Comparison of ENCODE assay signal across 30 mouse cellular contexts in genomic region chr1:153347040-153347439, GRCm38 (mm10). TPM values are rescaled to one million over a fixed set of nuclear protein-coding genes. Genes with fewer than 3 reads are reported as not detected.
DNase-seq lines count a peak whose midpoint lies in the region; ATAC-seq lines count a peak whose summit lies in the region.
"Had no signal": no experiment of that assay in that cellular context is flagged by ENCODE, and none has a peak within 500 bp of the region (broad histone marks: within the 10 kb centered on the region; RNA-seq: fewer than 3 reads in every experiment).

No protein-coding gene starts in this region.

- H3K27me3 ChIP-seq in kidney, embryonic 15.5 days, result no peaks in the 10 kb centered on the region
- H3K27me3 ChIP-seq in forebrain, embryonic 15.5 days, result no peaks in the 10 kb centered on the region
- no peaks in the 10 kb centered on the region for H3K27me3 ChIP-seq in liver, embryonic 11.5 days (replicated peaks; ENCODE audit: control insufficient read depth, insufficient read depth, low read length)
- H3K27me3 ChIP-seq: embryonic facial prominence, embryonic 12.5 days; embryonic facial prominence, embryonic 15.5 days; heart, embryonic 12.5 days; heart, embryonic 15.5 days; hindbrain, embryonic 13.5 days; intestine, embryonic 15.5 days; Patski had no signal

- no peaks in the 10 kb centered on the region for H3K9me3 ChIP-seq in kidney, embryonic 15.5 days (replicated peaks)
- no peaks in the 10 kb centered on the region for H3K9me3 ChIP-seq in forebrain, embryonic 15.5 days
- no peaks in the 10 kb centered on the region for H3K9me3 ChIP-seq in liver, embryonic 11.5 days (ENCODE audit: control insufficient read depth, low read length)
- H3K9me3 ChIP-seq: embryonic facial prominence, embryonic 12.5 days; embryonic facial prominence, embryonic 15.5 days; G1E; heart, embryonic 15.5 days; hindbrain, embryonic 10.5 days; hindbrain, embryonic 13.5 days; intestine, embryonic 15.5 days had no signal

- H3K9ac ChIP-seq in kidney, embryonic 15.5 days, result no peak overlapping the region
- H3K9ac ChIP-seq in forebrain, embryonic 15.5 days (replicated peaks), result no peak overlapping the region
- H3K9ac ChIP-seq in liver, embryonic 11.5 days (ENCODE audit: low read depth, low read length), result no peak overlapping the region
- H3K9ac ChIP-seq: embryonic facial prominence, embryonic 12.5 days; embryonic facial prominence, embryonic 15.5 days; heart, embryonic 12.5 days; heart, embryonic 15.5 days; hindbrain, embryonic 13.5 days; intestine, embryonic 15.5 days had no signal

- ATAC-seq in kidney, embryonic 15.5 days (replicated peaks; ENCODE audit: low FRiP score), result no peak
- peak; percentile 61 for ATAC-seq in CD4-positive, CD25-positive, alpha-beta regulatory T cell, adult 4 months
- no peak for ATAC-seq in forebrain, embryonic 15.5 days (replicated peaks)
- no peak for ATAC-seq in liver, embryonic 11.5 days (replicated peaks; ENCODE audit: low FRiP score)
- ATAC-seq: forebrain, embryonic 14.5 days; hindbrain, postnatal 0 days; intestine, embryonic 15.5 days; Patski had no signal

- H3K4me1 ChIP-seq in kidney, embryonic 15.5 days, result peaks cover 6% of the 10 kb centered on the region; the same call in 1 of the 2 replicates
- no peaks in the 10 kb centered on the region for H3K4me1 ChIP-seq in forebrain, embryonic 15.5 days
- H3K4me1 ChIP-seq in liver, embryonic 11.5 days (replicated peaks; ENCODE audit: control insufficient read depth, insufficient read depth, low read length), result no peaks in the 10 kb centered on the region
- H3K4me1 ChIP-seq: embryonic facial prominence, embryonic 12.5 days; embryonic facial prominence, embryonic 15.5 days; heart, embryonic 12.5 days; heart, embryonic 15.5 days; hindbrain, embryonic 13.5 days; intestine, embryonic 15.5 days had no signal

- peak overlapping the region; percentile 88; the same call in 1 of the 2 replicates for H3K27ac ChIP-seq in kidney, embryonic 15.5 days
- no peak overlapping the region for H3K27ac ChIP-seq in forebrain, embryonic 15.5 days (replicated peaks)
- H3K27ac ChIP-seq in liver, embryonic 11.5 days (ENCODE audit: low read depth, low read length), result no peak overlapping the region
- H3K27ac ChIP-seq: embryonic facial prominence, embryonic 12.5 days; embryonic facial prominence, embryonic 15.5 days; heart, embryonic 15.5 days; hindbrain, embryonic 10.5 days; hindbrain, embryonic 13.5 days; hindbrain, postnatal 0 days; intestine, embryonic 15.5 days had no signal

- 91% methylated on average over 2 of the region's 2 CpGs for WGBS in kidney, embryonic 15.5 days
- 95% methylated on average over 2 of the region's 2 CpGs for WGBS in forebrain, embryonic 15.5 days
- WGBS in liver, embryonic 11.5 days, result 76% methylated on average over 2 of the region's 2 CpGs

- DNase-seq in kidney, adult 9 months, result no peak
- DNase-seq in induced T-regulatory cell, adult 2 months (ENCODE audit: low read depth), result peak; percentile 71
- no peak for DNase-seq in liver, embryonic 11.5 days (ENCODE audit: low spot score)
- DNase-seq: adrenal gland, postnatal 10 days; adrenal gland, postnatal 36 days; B cell, adult 2 months; cerebellum, adult 11 months; cerebellum, adult 2 months; cerebellum, adult 9-11 months; cerebellum, postnatal 25 days; gastrocnemius, postnatal 10 days; gastrocnemius, postnatal 36 days; heart, adult 18-20 months; heart, postnatal 10 days; heart, postnatal 36 days; kidney, adult 11 months had no signal

- H3K4me2 ChIP-seq in kidney, embryonic 15.5 days, result no peak overlapping the region
- H3K4me2 ChIP-seq in forebrain, embryonic 15.5 days (replicated peaks), result no peak overlapping the region
- no peak overlapping the region for H3K4me2 ChIP-seq in liver, embryonic 11.5 days
- H3K4me2 ChIP-seq: embryonic facial prominence, embryonic 12.5 days; embryonic facial prominence, embryonic 15.5 days; heart, embryonic 12.5 days; heart, embryonic 15.5 days; intestine, embryonic 15.5 days had no signal

- no peak overlapping the region for H3K4me3 ChIP-seq in kidney, embryonic 15.5 days (replicated peaks)
- no peak overlapping the region for H3K4me3 ChIP-seq in forebrain, embryonic 15.5 days
- no peak overlapping the region for H3K4me3 ChIP-seq in liver, embryonic 11.5 days (ENCODE audit: low read depth, low read length)
- H3K4me3 ChIP-seq: embryonic facial prominence, embryonic 12.5 days; embryonic facial prominence, embryonic 15.5 days; heart, embryonic 12.5 days; heart, embryonic 15.5 days; hindbrain, embryonic 10.5 days; hindbrain, embryonic 13.5 days; intestine, embryonic 15.5 days had no signal

- no peaks in the 10 kb centered on the region for H3K36me3 ChIP-seq in kidney, embryonic 15.5 days
- H3K36me3 ChIP-seq in forebrain, embryonic 15.5 days, result no peaks in the 10 kb centered on the region
- no peaks in the 10 kb centered on the region for H3K36me3 ChIP-seq in liver, embryonic 11.5 days (ENCODE audit: control insufficient read depth, insufficient read depth, low read length)
- H3K36me3 ChIP-seq: embryonic facial prominence, embryonic 12.5 days; embryonic facial prominence, embryonic 15.5 days; G1E; heart, embryonic 12.5 days; heart, embryonic 15.5 days; hindbrain, embryonic 10.5 days; hindbrain, embryonic 13.5 days; intestine, embryonic 15.5 days had no signal

RNA-seq across cellular contexts. Expression of gene Lamc1, which starts 14.5 kb away (rescaled TPM):
- polyA plus RNA-seq in kidney, embryonic 15.5 days (2015; fragmentation: Nextera tagmentation; extraction: Ambion mirVana), result 93.5 and 101 TPM in 2 replicates
- 10 to 100 TPM; 11.6 to 12.5 TPM for polyA plus RNA-seq in CD4-positive, CD25-positive, alpha-beta regulatory T cell, adult 4 months (2017; shearing (Covaris generic))
- 14.5 and 14.7 TPM in 2 replicates for polyA plus RNA-seq in forebrain, embryonic 15.5 days (2015; fragmentation: Nextera tagmentation; extraction: Ambion mirVana)
- polyA plus RNA-seq in liver, embryonic 11.5 days (2014; fragmentation: Nextera tagmentation; extraction: Ambion mirVana), result 29.5 and 31.9 TPM in 2 replicates
